Mouse (Mus musculus) gastrocnemius, postnatal 4 days (tissue): ENCODE measurements at regions not wholly inside any gene's neighbourhood (a gene's known extent, or its start where the extent isn't known, plus 50 kb on each side); places are given as distances from the start of the nearest gene placed in this dataset.

Experiments
- DNase-seq, 2 experiments: peaks; one replicate each; pipeline ENCODE4 v3.0.0; 2021 to 2022; ENCODE audit warnings: low spot score in 2 of 2, mixed read lengths in 2 of 2

- no peak for DNase-seq
Measured at GRCm38 (mm10) chr2:173366734-173367133, 90.4 kb upstream of the Pmepa1 start.

GRCm38 (mm10) chr2:173368899-173369298, 92.6 kb upstream of the Pmepa1 start:
- DNase-seq, result no peak

GRCm38 (mm10) chr2:173376926-173377325, 100.6 kb upstream of the Pmepa1 start:
- DNase-seq, result no peak

- DNase-seq, result no peak
Measured at GRCm38 (mm10) chr2:173377497-173378257, 101.3 kb upstream of the Pmepa1 start.

GRCm38 (mm10) chr2:173379736-173380135, 103.4 kb upstream of the Pmepa1 start:
- no peak for DNase-seq

GRCm38 (mm10) chr2:173380341-173380761, 104.0 kb upstream of the Pmepa1 start:
- no peak for DNase-seq

- no peak for DNase-seq
Measured at GRCm38 (mm10) chr2:173382176-173382813, 106.0 kb upstream of the Pmepa1 start.

- DNase-seq, result no peak
Measured at GRCm38 (mm10) chr2:173384935-173385586, 108.7 kb upstream of the Pmepa1 start.

- DNase-seq, result no peak
Measured at GRCm38 (mm10) chr2:173385722-173386141, 109.4 kb upstream of the Pmepa1 start.

GRCm38 (mm10) chr2:173388140-173388539, 111.8 kb upstream of the Pmepa1 start:
- DNase-seq, result no peak

GRCm38 (mm10) chr2:173392557-173393323, 116.4 kb upstream of the Pmepa1 start:
- DNase-seq, result no peak

- DNase-seq, result no peak
Measured at GRCm38 (mm10) chr2:173393324-173393592, 116.9 kb upstream of the Pmepa1 start.

GRCm38 (mm10) chr2:173395526-173395925, 119.2 kb upstream of the Pmepa1 start:
- DNase-seq, result no peak

- no peak for DNase-seq
Measured at GRCm38 (mm10) chr2:173397846-173398331, 121.6 kb upstream of the Pmepa1 start.

- peak in 1 of 2 experiments; percentile 42 for DNase-seq
Measured at GRCm38 (mm10) chr2:173405629-173406028, 116.8 kb upstream of the 1700021F07Rik start.

GRCm38 (mm10) chr2:173406344-173407094, 115.9 kb upstream of the 1700021F07Rik start:
- no peak for DNase-seq

- no peak for DNase-seq
Measured at GRCm38 (mm10) chr2:173407133-173407532, 115.3 kb upstream of the 1700021F07Rik start.

GRCm38 (mm10) chr2:173408681-173409081, 113.7 kb upstream of the 1700021F07Rik start:
- DNase-seq, result no peak

GRCm38 (mm10) chr2:173409433-173409832, 113.0 kb upstream of the 1700021F07Rik start:
- DNase-seq, result no peak

GRCm38 (mm10) chr2:173413906-173414656, 108.3 kb upstream of the 1700021F07Rik start:
- peak in 1 of 2 experiments; percentile 54 for DNase-seq
